Mouse (Mus musculus) E14TG2a.4 (cell line): ENCODE measurements around the gene Ccr8.

ENCODE experiments used
- H3K27me3 ChIP-seq: 2 replicates; pipeline ENCODE4 v1.6.1; 2014; ENCODE audit warnings: low read length, control low read depth; ENCODE audit not compliant: insufficient read depth
- H3K36me3 ChIP-seq: 2 replicates; pipeline ENCODE4 v1.6.1; 2014; ENCODE audit warnings: low read length, control low read depth; ENCODE audit not compliant: insufficient read depth
- H3K4me1 ChIP-seq: replicated peaks from 2 replicates; pipeline ENCODE4 v1.6.1; 2014; ENCODE audit warnings: low read depth, low read length, control low read depth
- H3K4me3 ChIP-seq: replicated peaks from 2 replicates; pipeline ENCODE4 v1.5.1; 2014; ENCODE audit warnings: mild to moderate bottlenecking, low read length
- H3K9me3 ChIP-seq: 2 replicates; pipeline ENCODE4 v1.6.1; 2014; ENCODE audit warnings: low read length, control low read depth
- CTCF ChIP-seq: conservative IDR thresholded peaks from 2 replicates; pipeline ENCODE4 v1.5.1; 2014; ENCODE audit warnings: low read length
- NANOG ChIP-seq: IDR thresholded peaks from 2 replicates; pipeline ENCODE4 v1.6.1; 2014; ENCODE audit warnings: borderline replicate concordance, low read length, mixed read lengths
- POU5F1 ChIP-seq: IDR thresholded peaks from 2 replicates; pipeline ENCODE4 v1.6.1; 2014; ENCODE audit warnings: low read length, borderline replicate concordance

Gene Ccr8

GRCm38 (mm10) chr9:120091696-120092238, at the start of gene Ccr8:
Ccr8 (plus strand) TSS chr9:120092114.
- peaks cover 7% of the 10 kb centered on the region for H3K9me3 ChIP-seq
- no peak within 1 kb of the TSS for H3K4me3 ChIP-seq
- peaks cover 4% of the 10 kb centered on the region; the same call in 1 of the 2 replicates for H3K27me3 ChIP-seq
- H3K36me3 ChIP-seq = no peaks in the 10 kb centered on the region
- H3K4me1 ChIP-seq = no peaks in the 10 kb centered on the region
- TF ChIP-seq CTCF (no peak), NANOG (no peak), POU5F1 (no peak)

- H3K4me1 ChIP-seq = 0 out of 2 replicates have a peak, but pooled peaks cover 5% of the 10 kb centered on the region
- H3K4me3 ChIP-seq = no peak overlapping the region
- peaks cover 7% of the 10 kb centered on the region; the same call in 1 of the 2 replicates for H3K9me3 ChIP-seq
- no peak for TF ChIP-seq CTCF
- no peak for TF ChIP-seq POU5F1
- TF ChIP-seq NANOG = no peak
- no peaks in the 10 kb centered on the region for H3K36me3 ChIP-seq
- peaks cover 6% of the 10 kb centered on the region; the same call in 1 of the 2 replicates for H3K27me3 ChIP-seq
These were observed 48.8 kb upstream of the Ccr8 start for GRCm38 (mm10) chr9:120043115-120043514.

DNA sequence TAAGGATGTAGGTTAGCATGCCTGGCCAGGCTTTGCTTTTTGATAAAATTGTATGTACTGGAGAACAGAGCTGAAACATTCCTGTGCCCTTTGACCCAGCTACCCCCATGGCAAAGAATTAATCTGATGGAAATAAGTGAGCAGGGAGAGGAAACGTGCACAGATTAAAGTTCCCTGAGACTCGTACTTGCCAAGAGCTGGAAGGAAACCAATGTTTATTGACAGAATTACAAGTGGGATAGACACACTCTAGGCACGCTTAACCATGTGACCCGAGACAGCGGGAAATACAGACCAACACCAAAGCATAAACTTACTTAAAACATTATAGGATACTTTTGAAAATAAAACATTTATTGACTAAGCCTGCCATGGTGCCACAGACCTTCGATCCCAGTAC, 43.4 kb upstream of the Ccr8 start:
- Histone ChIP-seq H3K36me3 (no peaks in the 10 kb centered on the region), H3K4me1 (0 out of 2 replicates have a peak, but pooled peaks cover 4% of the 10 kb centered on the region), H3K9me3 (no peaks in the 10 kb centered on the region), H3K4me3 (no peak overlapping the region), H3K27me3 (0 out of 2 replicates have a peak, but pooled peaks cover 13% of the 10 kb centered on the region)
- TF ChIP-seq CTCF = no peak
- no peak for TF ChIP-seq POU5F1
- TF ChIP-seq NANOG = no peak

DNA sequence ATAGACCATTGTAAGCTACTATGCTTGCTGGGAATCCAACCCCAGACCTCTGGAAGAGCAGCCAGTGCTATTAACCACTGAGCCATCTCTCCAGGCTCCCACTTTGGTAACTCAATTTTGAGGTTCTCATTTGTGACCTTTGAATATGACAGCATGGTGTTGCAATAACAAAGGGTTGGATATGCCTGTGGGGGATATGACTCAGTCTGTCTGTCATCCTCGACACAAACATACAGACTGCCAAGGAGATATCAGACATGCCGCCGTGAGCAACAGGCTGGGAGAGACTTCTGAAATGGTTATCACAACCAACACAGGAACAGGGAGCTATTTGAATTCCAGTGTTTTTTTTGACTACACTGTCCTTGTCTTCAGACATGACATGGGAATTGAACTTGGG, 42.5 kb upstream of the Ccr8 start:
- no peaks in the 10 kb centered on the region for H3K9me3 ChIP-seq
- 0 out of 2 replicates have a peak, but pooled peaks cover 13% of the 10 kb centered on the region for H3K27me3 ChIP-seq
- peaks cover under 1% of the 10 kb centered on the region for H3K4me1 ChIP-seq
- no peak for TF ChIP-seq NANOG
- no peak for TF ChIP-seq POU5F1
- TF ChIP-seq CTCF = no peak
- H3K4me3 ChIP-seq = no peak overlapping the region
- H3K36me3 ChIP-seq = no peaks in the 10 kb centered on the region

DNA sequence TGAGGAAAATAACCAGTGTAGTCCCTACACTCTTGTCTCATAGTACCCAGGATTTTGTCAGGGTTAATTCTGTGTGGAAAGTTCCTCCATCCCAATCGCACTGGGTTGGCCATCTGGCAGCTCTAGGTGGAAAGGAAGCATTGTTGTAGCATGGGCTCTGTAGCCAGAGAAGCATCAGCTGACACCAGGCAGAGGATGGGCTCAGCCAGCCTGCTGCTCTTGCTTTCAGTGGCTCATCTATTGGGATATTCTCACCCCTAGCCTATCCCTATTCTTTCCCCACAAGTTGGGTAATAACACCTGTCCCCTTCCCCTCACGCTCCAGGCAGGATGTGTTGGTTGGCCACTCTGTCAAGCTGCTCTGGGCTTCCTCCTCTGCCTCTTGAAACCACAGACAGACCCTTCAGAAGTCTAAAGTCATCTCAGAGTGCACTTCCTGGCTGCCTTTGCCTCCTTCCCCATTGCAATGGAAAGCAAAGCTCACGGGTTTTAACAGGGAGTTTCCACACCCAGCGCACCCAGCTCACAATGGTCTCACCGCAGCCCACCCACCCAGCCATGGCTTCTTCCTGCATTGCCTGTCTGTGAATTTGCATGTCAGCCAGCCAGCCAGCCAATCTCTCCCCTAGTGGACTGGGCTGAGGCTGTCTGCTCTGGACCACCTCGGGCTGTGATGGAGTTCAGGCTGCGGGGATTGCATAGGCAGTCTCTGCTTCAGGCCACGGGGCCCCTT, 37.2 kb upstream of the Ccr8 start:
- Histone ChIP-seq H3K36me3 (no peaks in the 10 kb centered on the region), H3K9me3 (no peaks in the 10 kb centered on the region), H3K4me3 (no peak overlapping the region; the same call in 1 of the 2 replicates), H3K4me1 (peaks cover 10% of the 10 kb centered on the region), H3K27me3 (0 out of 2 replicates have a peak, but pooled peaks cover 11% of the 10 kb centered on the region)
- no peak for TF ChIP-seq NANOG
- TF ChIP-seq POU5F1 = no peak
- no peak for TF ChIP-seq CTCF

GRCm38 (mm10) chr9:120056201-120056600, 35.7 kb upstream of the Ccr8 start:
- Histone ChIP-seq H3K4me3 (no peak overlapping the region), H3K9me3 (no peaks in the 10 kb centered on the region), H3K4me1 (peaks cover 10% of the 10 kb centered on the region), H3K27me3 (0 out of 2 replicates have a peak, but pooled peaks cover 5% of the 10 kb centered on the region), H3K36me3 (no peaks in the 10 kb centered on the region)
- TF ChIP-seq NANOG (no peak), CTCF (no peak), POU5F1 (no peak)

DNA sequence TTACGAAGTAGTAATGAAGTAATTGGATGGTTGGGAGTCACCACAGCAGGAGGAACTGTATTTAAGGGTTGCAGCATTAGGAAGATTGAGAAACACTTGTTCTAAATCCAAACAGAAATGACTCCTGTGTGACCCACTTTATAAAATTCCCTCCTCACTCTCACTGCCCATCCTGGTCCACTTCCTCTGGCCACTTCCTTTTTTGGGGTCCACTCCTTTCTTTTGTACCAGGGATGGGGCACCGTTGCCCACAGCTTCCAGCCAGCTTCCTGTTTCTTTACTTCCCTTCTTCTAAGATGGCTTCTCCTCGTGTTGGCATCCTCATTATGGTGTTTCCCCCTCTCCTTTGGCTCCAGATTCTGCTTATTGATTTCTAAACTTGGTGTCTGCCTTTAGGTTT, 33.2 kb upstream of the Ccr8 start:
- Histone ChIP-seq H3K27me3 (no peaks in the 10 kb centered on the region), H3K4me3 (no peak overlapping the region)
- TF ChIP-seq NANOG (no peak), CTCF (no peak), POU5F1 (no peak)

DNA sequence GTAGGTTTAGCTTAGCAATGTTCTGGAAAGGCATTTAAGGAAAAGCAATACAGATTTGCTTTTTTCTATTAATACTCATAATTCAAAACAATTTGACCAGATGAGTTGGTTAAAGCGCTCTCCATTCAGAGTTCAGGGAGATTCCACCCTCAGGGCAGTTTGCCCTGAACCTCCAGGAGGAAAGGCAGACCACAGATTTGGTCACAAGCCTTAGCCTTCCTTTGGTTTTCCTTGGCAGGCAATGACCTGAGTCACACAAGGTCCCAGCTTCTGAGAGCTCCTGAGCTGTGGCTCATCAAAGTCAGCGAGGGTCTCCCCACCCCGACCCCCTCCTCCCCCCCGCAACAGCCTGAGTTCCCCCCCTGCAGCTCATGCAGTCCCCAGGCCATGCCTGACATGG, 27.6 kb upstream of the Ccr8 start:
- no peaks in the 10 kb centered on the region for H3K27me3 ChIP-seq
- no peak overlapping the region for H3K4me3 ChIP-seq
- H3K9me3 ChIP-seq = no peaks in the 10 kb centered on the region
- H3K4me1 ChIP-seq = peaks cover 18% of the 10 kb centered on the region
- H3K36me3 ChIP-seq = no peaks in the 10 kb centered on the region
- TF ChIP-seq CTCF (no peak), NANOG (no peak), POU5F1 (no peak)

More for the DNA sequence above, 33.2 kb upstream of the Ccr8 start:
- no peaks in the 10 kb centered on the region for H3K36me3 ChIP-seq
- H3K4me1 ChIP-seq = peaks cover 13% of the 10 kb centered on the region
- H3K9me3 ChIP-seq = no peaks in the 10 kb centered on the region

DNA sequence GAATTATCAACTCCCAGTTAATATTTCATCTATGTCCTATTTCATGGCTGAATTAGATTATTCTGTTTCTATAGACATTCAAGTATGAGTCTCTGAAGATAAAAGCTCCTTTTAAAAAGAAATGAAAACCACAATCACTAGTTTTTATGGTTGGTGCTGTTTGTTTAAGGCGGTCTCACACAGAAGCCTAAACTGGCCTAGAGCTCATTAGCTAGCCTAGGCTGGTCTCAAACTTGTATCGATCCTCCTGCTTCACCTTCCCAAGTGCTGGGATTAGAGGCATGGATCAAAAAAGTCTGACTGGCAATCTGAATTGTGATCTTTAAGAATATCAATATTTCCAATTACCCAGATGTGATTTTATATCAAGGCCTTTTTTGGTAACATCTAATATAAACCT, 24.3 kb upstream of the Ccr8 start:
- H3K9me3 ChIP-seq = no peaks in the 10 kb centered on the region
- peaks cover 20% of the 10 kb centered on the region for H3K4me1 ChIP-seq
- H3K27me3 ChIP-seq = no peaks in the 10 kb centered on the region; the same call in 1 of the 2 replicates
- no peaks in the 10 kb centered on the region for H3K36me3 ChIP-seq
- H3K4me3 ChIP-seq = no peak overlapping the region
- TF ChIP-seq POU5F1 (no peak), NANOG (no peak), CTCF (no peak)
